Mouse (Mus musculus) adrenal gland, postnatal 14 days (tissue): ENCODE results near the gene Gid8. TPM values are rescaled to one million over a fixed set of nuclear protein-coding genes. Genes with fewer than 3 reads are reported as not detected.
"Not testable (repeated sequence)": the region's sequence is repeated elsewhere in the genome, so short reads cannot be mapped to it uniquely, and the experiment has no call there.

ENCODE experiments used
- DNase-seq: peaks from one replicate; pipeline ENCODE4 v3.0.0; 2021; ENCODE audit warnings: mixed read lengths
- total RNA-seq: library from RNA; stranded (reverse); gene quantifications from 2 replicates; pipeline ENCODE4 v1.2.3, GENCODE M21; 2021

Gid8 gene
- total RNA-seq, 1 experiment from 2014 or later = 65.5 TPM

- peak; percentile 24 for DNase-seq
Observed at GRCm38 (mm10) chr2:180710276-180711155, 599 bp downstream of the Gid8 start.

- DNase-seq = no peak
Observed at GRCm38 (mm10) chr2:180711527-180711926, 1.6 kb downstream of the Gid8 start.

- DNase-seq = no peak
Observed at GRCm38 (mm10) chr2:180712037-180712689, 2.2 kb downstream of the Gid8 start.

- not testable (repeated sequence) for DNase-seq
Observed at GRCm38 (mm10) chr2:180722748-180723147, 12.8 kb downstream of the Gid8 start.

- no peak for DNase-seq
Observed at GRCm38 (mm10) chr2:180723865-180724264, 13.9 kb downstream of the Gid8 start.

DNA sequence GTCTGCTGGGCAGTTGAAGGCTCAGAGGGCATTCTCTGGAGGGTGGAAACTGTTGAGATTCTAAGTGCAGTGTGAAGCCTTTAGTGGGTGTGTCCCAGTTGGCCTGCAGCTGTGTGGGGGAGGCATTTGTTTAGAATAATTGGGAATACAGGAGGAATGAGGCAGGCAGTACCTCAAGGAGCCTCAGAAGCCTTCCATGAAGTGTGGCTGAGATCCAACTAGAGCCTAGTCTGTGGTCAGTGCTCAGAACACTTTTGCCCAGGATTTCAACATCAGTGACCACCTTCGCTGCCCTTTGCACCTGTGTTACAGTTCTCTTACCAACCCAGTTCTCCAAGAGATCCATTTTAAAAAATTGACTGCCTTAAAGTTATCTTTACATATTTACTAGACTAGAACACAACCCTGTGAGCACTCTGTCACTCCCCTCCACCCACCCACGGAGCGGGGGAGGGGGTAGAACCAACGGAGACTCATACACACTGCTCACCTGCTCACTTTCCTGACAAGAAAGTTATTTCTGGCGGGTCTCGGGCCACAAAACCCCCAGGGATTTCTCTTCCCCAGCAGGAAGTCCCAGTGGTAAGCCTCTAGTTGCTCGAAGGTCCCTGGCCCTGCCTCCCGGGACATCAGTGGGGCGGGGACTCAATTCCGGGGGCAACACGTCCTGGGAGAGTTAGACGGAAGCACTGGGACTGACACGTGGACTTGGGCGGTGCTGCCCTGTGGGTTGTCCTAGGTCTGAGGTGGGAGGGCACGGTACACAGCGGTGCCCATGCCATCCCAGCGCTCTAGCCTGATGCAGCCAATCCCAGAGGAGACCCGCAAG lies 14.9 kb downstream of the Gid8 start, which contains the start of gene Slc17a9:
Gene Slc17a9, plus strand, starts transcription at position 679 of the 829 bp plus-strand sequence.
- DNase-seq = peak; percentile 87

DNA sequence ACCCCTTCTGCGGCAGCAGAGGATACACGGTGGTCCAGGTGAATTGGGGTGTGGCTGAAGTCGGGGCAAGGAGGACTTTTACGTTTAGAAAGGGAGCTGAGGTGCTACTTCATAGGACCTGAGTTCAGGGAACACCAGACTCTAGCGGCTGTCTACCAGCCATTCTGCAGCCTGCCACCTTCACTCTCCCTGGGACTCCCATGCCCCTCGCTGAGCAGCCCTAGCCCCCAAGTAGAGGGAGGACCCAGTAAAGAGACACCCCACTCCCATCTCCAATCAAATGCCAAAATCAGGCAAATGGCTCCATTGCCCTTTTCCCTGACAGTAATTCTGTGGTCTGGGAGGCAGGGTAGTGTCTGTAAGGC lies 15.5 kb downstream of the Gid8 start:
- no peak for DNase-seq

DNA sequence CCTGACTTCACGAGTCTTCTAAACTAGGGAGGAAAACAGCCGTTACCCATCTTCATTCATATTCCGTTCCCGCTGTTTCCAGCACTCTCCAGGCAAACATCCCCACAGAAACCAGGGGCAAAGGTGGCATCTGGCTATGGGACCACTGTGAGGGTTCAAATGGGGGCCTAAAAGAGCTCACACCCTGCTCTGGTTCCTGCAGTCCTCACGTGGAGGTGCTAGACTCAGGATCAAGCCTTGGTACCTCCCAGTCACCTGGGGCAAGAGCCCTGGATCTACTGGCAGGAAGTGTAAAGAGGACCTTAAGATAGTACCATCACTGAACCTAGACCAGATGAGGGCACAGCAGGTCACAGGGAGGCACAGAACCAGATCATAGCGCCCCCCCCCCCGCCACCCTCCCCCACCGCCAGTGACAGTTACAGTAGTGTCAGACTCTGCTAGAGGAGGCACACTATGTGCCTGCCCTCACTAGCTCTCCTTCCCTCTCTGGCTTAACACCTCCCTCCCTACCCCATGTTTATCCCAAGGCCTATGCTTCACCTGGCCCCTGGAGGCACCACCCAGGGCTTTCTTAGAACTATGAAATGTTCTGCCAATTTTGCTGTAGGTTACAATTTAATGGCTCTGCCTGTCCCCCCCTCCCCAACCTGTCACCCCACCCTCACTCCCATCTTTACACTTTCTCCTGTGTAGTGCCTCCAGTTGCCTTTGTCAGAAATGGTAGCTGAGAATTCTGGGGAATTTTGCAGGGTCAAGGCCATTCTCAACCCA lies 16.1 kb downstream of the Gid8 start:
- no peak for DNase-seq

DNA sequence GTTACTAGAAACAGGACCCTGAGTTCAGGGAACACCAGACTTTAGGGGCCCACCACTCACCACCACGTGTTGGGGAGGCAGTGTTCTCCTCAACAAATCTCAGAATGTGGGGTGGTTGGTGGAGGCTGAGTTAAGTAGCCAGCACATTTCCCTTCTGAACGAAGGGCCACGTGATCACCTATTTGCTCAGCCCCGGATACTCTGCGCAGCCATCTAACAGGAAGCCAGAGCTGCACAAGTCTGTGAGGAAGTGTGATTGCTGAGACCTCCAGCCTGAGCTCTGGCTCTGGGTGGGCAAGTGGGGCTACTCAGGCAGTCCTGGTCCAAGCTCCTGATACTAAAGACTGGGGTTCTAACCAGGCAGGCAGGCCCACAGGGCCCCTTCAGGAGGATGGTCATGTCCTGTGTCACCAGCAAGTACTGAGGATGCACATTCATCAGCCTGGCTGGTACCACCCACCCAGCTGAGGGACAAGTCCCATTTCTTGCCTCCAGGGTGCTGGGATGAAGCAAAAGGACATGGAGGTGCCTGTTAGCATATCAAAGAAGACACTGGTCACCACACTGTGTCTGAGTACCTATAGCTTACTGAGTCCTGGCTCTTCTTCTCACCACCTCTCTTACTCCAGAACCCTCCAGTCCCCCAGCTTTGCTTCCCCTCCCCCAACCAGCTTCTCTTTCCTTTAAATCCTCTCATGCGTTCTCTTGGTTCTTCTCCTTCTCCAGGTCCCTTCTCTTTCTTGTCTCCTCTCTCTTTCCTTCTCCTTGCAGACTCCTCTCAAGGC lies 16.9 kb downstream of the Gid8 start:
- peak; percentile 22 for DNase-seq

DNA sequence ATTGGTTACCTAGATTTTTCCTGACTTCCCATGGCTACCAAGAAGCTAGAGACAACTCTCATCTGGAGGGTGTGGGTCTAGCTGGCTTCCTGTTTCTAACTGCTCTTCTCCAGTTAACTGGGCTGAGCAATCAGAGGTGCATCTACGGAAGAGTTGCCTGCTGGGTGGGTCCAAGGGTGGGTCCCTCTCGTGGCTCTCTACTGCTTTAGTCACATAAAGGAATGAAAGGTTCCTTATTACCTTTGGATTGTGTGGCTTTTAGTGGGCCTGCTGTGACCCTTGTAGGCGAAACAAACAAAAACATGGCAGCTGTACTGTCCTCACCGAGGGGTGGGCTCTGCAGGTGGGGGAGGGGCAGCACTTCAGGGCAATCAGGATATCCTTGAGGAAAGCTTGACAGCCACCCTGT lies 17.7 kb downstream of the Gid8 start:
- DNase-seq = no peak

DNA sequence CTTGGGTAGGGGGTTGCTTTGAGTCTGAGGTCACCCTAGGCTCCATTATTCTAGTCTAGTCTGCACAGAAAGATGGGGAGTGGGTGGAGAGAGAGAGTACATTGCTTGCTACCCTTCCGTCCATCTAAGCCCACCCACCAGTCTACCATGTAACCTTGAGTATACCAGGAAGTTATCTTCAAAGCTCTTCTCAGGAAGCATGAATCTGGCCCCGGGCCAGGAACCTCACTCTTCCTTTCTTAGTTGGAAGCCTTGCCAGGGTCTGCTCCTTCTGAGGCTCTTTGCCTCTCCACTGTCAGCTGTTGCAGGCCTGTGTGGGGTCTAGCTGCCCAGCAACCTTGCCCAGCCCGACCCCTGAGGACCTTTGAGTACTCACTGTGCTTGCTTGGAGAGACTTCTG lies 21.1 kb downstream of the Gid8 start:
- peak; percentile 65 for DNase-seq

- DNase-seq = no peak
Observed at GRCm38 (mm10) chr2:180731984-180732383, 22.1 kb downstream of the Gid8 start.

DNA sequence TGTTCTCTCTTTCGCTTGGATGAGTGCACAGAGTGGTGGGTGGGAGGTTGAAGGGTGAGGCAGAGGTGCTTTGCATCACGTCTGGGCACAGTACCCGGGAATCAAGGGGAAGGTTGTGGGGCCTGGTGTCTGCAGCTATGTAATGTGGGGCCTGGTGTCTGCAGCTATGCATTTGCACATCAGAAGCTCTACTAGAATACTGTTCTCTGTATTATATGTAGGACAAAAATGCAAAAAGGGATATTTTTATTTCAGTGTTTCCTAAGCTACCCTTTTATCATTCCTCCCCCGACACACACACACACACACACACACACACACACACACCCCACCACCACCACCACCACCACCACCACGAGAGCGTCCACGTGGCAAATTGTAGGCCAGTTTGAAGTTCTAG lies 25.3 kb downstream of the Gid8 start:
- no peak for DNase-seq

- DNase-seq = no peak
Observed at GRCm38 (mm10) chr2:180737984-180738383, 28.1 kb downstream of the Gid8 start.

DNA sequence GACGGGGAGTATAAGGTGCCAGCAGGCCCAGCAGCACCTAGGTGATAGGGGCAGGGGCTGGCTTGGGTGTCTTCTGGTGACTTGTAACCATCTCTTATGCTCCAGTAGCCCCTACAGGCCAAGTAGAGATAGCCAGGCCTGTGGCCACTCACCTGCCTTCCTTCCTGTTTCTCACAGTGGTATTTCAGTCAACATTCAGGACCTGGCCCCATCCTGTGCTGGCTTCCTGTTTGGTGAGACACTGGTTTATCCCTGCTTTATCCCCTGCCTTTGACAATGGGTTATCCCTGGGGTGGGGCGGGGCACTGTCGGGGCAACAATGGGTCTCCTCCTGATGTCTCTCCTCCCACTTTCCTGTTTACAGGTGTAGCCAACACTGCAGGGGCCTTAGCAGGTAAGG lies 30.4 kb downstream of the Gid8 start:
- DNase-seq = no peak

GRCm38 (mm10) chr2:180741421-180741820 lies 31.5 kb downstream of the Gid8 start:
- DNase-seq = no peak

DNA sequence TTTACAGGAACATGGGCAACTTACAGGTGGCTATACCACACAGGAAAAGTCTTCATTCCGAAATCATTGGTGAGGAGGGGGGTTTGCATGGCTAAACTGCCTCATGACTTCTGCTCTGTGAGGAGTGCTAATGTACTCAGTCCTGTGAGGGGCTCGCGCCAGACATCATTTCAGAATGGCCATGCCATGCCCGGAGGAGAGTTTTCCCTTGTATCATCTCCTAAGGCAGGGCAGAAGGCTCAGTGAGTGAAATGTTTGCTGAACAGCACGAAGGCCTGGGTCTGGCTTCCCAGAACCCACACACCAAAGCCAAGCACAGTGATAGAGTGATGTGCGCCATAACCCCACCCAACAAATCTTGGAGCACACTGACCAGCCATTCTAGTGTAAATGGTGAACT lies 32.9 kb downstream of the Gid8 start:
- DNase-seq = no peak

DNA sequence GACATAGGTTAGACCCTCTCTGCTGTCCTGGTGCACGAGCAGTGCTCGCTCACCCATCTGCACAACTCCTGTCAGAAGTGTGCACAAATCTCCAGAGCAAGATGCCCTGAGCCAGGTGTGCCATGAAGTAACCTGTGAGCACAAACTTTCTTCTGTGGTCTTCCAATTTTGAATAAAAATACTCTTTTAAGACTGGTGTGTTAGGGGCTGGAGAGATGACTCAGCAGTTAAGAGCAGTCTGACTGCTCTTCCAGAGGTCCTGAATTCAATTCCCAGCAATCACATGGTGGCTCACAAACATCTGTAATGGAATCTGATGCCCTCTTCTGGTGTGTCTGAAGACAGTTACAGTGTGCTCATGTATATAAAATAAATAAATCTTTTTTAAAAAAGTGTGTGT lies 33.4 kb downstream of the Gid8 start:
- DNase-seq = no peak

DNA sequence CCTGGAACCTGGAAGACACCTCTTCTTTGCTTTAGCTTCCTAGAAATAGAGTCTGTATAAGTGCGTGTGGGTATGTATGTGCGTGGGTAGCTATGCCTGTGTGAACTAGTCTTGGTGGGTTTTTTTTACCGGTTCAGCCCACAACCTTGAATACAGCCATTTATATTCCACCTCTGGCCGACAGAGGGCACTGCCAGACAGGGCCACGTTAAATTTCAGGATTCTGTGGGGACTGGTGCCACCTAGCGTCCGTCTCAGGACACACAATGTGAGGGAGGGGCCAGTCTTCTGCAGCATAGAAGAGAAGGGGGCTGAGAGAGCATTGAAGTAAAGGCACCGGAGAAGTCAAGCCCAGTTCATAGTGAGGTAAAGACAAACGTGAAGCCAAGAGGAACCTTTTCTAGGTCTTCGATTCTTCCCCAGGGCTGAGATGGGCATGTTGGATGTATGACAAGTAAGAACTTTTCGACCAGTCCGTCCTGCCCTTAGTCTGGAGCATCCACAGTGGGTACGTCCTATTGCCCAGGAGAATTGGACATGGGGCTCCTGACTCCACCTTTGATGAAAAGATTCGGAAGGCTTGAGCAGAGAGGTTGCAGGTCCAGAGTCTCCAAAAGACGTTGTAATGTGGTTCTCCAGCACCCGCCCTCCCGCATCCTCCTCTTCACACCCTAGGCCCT lies 35.5 kb downstream of the Gid8 start:
- DNase-seq = peak; percentile 91

GRCm38 (mm10) chr2:180746569-180747192 lies 36.8 kb downstream of the Gid8 start:
- no peak for DNase-seq
